Mouse (Mus musculus) neural tube, embryonic 15.5 days (tissue): ENCODE data around the gene Tomm34. TPM values are rescaled to one million over a fixed set of nuclear protein-coding genes. Genes with fewer than 3 reads are reported as not detected.

Experiments
- ATAC-seq: fragments of 200-750 bp; cut with Nextera tagmentation; 2 replicates; pipeline ENCODE4 v1.8.0; 2017; ENCODE audit warnings: mild to moderate bottlenecking, moderate TSS enrichment, moderate library complexity; ENCODE audit not compliant: low FRiP score
- H3K27ac ChIP-seq: fragments of 300-500 bp; sonication (generic); replicated peaks from 2 replicates; pipeline ENCODE4 v1.5.1; 2015; ENCODE audit warnings: mild to moderate bottlenecking, inconsistent platforms
- H3K27me3 ChIP-seq: fragments of 300-500 bp; sonication (generic); replicated peaks from 2 replicates; pipeline ENCODE4 v1.6.1; 2015; ENCODE audit warnings: inconsistent platforms
- H3K36me3 ChIP-seq: fragments of 300-500 bp; sonication (generic); 2 replicates; pipeline ENCODE4 v1.6.1; 2015; ENCODE audit warnings: inconsistent platforms
- H3K4me1 ChIP-seq: fragments of 300-500 bp; sonication (generic); 2 replicates; pipeline ENCODE4 v1.6.1; 2015; ENCODE audit warnings: inconsistent platforms
- H3K4me2 ChIP-seq: fragments of 300-500 bp; sonication (generic); 2 replicates; pipeline ENCODE4 v1.6.1; 2015; ENCODE audit warnings: inconsistent platforms, mild to moderate bottlenecking, moderate library complexity
- H3K4me3 ChIP-seq: fragments of 300-500 bp; sonication (generic); replicated peaks from 2 replicates; pipeline ENCODE4 v1.5.1; 2015; ENCODE audit warnings: mild to moderate bottlenecking, inconsistent platforms
- H3K9ac ChIP-seq: fragments of 300-500 bp; sonication (generic); replicated peaks from 2 replicates; pipeline ENCODE4 v1.6.1; 2015; ENCODE audit warnings: mild to moderate bottlenecking, inconsistent platforms
- H3K9me3 ChIP-seq: fragments of 300-500 bp; sonication (generic); replicated peaks from 2 replicates; pipeline ENCODE4 v1.6.1; 2016; ENCODE audit warnings: inconsistent platforms
- WGBS: fragments of 180-500 bp; shearing (Covaris S2); methylation state at CpG from one replicate; pipeline ENCODE4 v1.1.7; 2015; ENCODE audit warnings: mixed read lengths; 5-methylcytosine and 5-hydroxymethylcytosine counted together
- polyA plus RNA-seq: library from polyadenylated mRNA; unstranded; fragments of >200 nt; fragmentation: Nextera tagmentation; extraction: Ambion mirVana; gene quantifications from 2 replicates; pipeline ENCODE4 v1.2.1, GENCODE M21; 2015

Gene Tomm34
- polyA plus RNA-seq, 1 experiment from 2014 or later: 49.5 TPM

GRCm38 (mm10) chr2:164098603-164099250 is 27.8 kb upstream of the Tomm34 start:
- Histone ChIP-seq H3K9ac (no peak overlapping the region), H3K36me3 (peaks cover 41% of the 10 kb centered on the region), H3K27me3 (no peaks in the 10 kb centered on the region), H3K4me3 (no peak overlapping the region), H3K9me3 (no peaks in the 10 kb centered on the region), H3K4me2 (no peak overlapping the region), H3K27ac (no peak overlapping the region), H3K4me1 (no peaks in the 10 kb centered on the region)
- 93% methylated on average over 11 of the region's 11 CpGs for WGBS
- ATAC-seq: no peak

- Histone ChIP-seq H3K9me3 (no peaks in the 10 kb centered on the region), H3K36me3 (peaks cover 29% of the 10 kb centered on the region), H3K4me3 (no peak overlapping the region), H3K27me3 (no peaks in the 10 kb centered on the region), H3K4me2 (no peak overlapping the region), H3K27ac (no peak overlapping the region), H3K9ac (no peak overlapping the region), H3K4me1 (no peaks in the 10 kb centered on the region)
- WGBS: 90% methylated on average over 7 of the region's 7 CpGs
- ATAC-seq: no peak
Measured at GRCm38 (mm10) chr2:164094152-164094551, 23.2 kb upstream of the Tomm34 start.

- Histone ChIP-seq H3K4me1 (no peaks in the 10 kb centered on the region), H3K9ac (no peak overlapping the region), H3K4me2 (no peak overlapping the region), H3K4me3 (no peak overlapping the region), H3K36me3 (peaks cover 47% of the 10 kb centered on the region), H3K27me3 (no peaks in the 10 kb centered on the region), H3K9me3 (no peaks in the 10 kb centered on the region), H3K27ac (no peak overlapping the region)
- no peak for ATAC-seq
- 92% methylated on average over 4 of the region's 4 CpGs for whole genome bisulfite sequencing
Measured at GRCm38 (mm10) chr2:164089508-164089907, 18.5 kb upstream of the Tomm34 start.

- no peak overlapping the region for H3K9ac ChIP-seq
- 88% methylated on average over 6 of the region's 6 CpGs for WGBS
- H3K9me3 ChIP-seq: no peaks in the 10 kb centered on the region
- H3K4me1 ChIP-seq: no peaks in the 10 kb centered on the region
- no peaks in the 10 kb centered on the region for H3K27me3 ChIP-seq
- H3K4me3 ChIP-seq: no peak overlapping the region
- ATAC-seq: no peak
- no peak overlapping the region for H3K4me2 ChIP-seq
- no peak overlapping the region for H3K27ac ChIP-seq
- H3K36me3 ChIP-seq: peaks cover 66% of the 10 kb centered on the region
Measured at GRCm38 (mm10) chr2:164087416-164088017, 16.5 kb upstream of the Tomm34 start.

GRCm38 (mm10) chr2:164084342-164084700 is 13.4 kb upstream of the Tomm34 start:
- Histone ChIP-seq H3K4me2 (no peak overlapping the region), H3K4me1 (no peaks in the 10 kb centered on the region), H3K9me3 (no peaks in the 10 kb centered on the region), H3K9ac (no peak overlapping the region), H3K27ac (no peak overlapping the region), H3K36me3 (peaks cover 86% of the 10 kb centered on the region), H3K27me3 (no peaks in the 10 kb centered on the region), H3K4me3 (no peak overlapping the region)
- ATAC-seq: no peak
- 92% methylated on average over 7 of the region's 7 CpGs for WGBS

- no peak for ATAC-seq
- Histone ChIP-seq H3K4me1 (no peaks in the 10 kb centered on the region), H3K27ac (no peak overlapping the region), H3K9ac (no peak overlapping the region), H3K4me2 (no peak overlapping the region), H3K9me3 (no peaks in the 10 kb centered on the region), H3K4me3 (no peak overlapping the region), H3K27me3 (no peaks in the 10 kb centered on the region), H3K36me3 (peaks cover 82% of the 10 kb centered on the region)
- WGBS: 87% methylated on average over 18 of the region's 19 CpGs
Measured at GRCm38 (mm10) chr2:164083609-164084341, 12.8 kb upstream of the Tomm34 start.

GRCm38 (mm10) chr2:164082175-164082574 is 11.2 kb upstream of the Tomm34 start:
- ATAC-seq: no peak
- WGBS: 92% methylated on average over 10 of the region's 10 CpGs
- Histone ChIP-seq H3K27me3 (no peaks in the 10 kb centered on the region), H3K9ac (no peak overlapping the region), H3K4me1 (no peaks in the 10 kb centered on the region), H3K9me3 (no peaks in the 10 kb centered on the region), H3K4me3 (no peak overlapping the region), H3K36me3 (peaks cover 67% of the 10 kb centered on the region), H3K4me2 (no peak overlapping the region), H3K27ac (no peak overlapping the region)

- Histone ChIP-seq H3K9ac (no peak overlapping the region), H3K36me3 (peaks cover 62% of the 10 kb centered on the region), H3K27me3 (no peaks in the 10 kb centered on the region), H3K27ac (no peak overlapping the region), H3K4me2 (no peak overlapping the region), H3K9me3 (no peaks in the 10 kb centered on the region), H3K4me3 (no peak overlapping the region), H3K4me1 (no peaks in the 10 kb centered on the region)
- no peak for ATAC-seq
- 97% methylated on average over 10 of the region's 10 CpGs for WGBS
Measured at GRCm38 (mm10) chr2:164081577-164081976, 10.6 kb upstream of the Tomm34 start.

GRCm38 (mm10) chr2:164079488-164079887 is 8.5 kb upstream of the Tomm34 start:
- Histone ChIP-seq H3K4me3 (no peak overlapping the region), H3K4me1 (peaks cover 11% of the 10 kb centered on the region), H3K9me3 (no peaks in the 10 kb centered on the region), H3K27ac (no peak overlapping the region), H3K4me2 (no peak overlapping the region), H3K36me3 (peaks cover 52% of the 10 kb centered on the region), H3K27me3 (no peaks in the 10 kb centered on the region), H3K9ac (no peak overlapping the region)
- ATAC-seq: no peak
- WGBS: 95% methylated on average over 6 of the region's 6 CpGs

- 90% methylated on average over 5 of the region's 5 CpGs for WGBS
- Histone ChIP-seq H3K4me2 (no peak overlapping the region), H3K9ac (no peak overlapping the region), H3K36me3 (peaks cover 36% of the 10 kb centered on the region), H3K9me3 (no peaks in the 10 kb centered on the region), H3K27ac (no peak overlapping the region), H3K4me3 (no peak overlapping the region), H3K27me3 (no peaks in the 10 kb centered on the region), H3K4me1 (peaks cover 12% of the 10 kb centered on the region)
- ATAC-seq: no peak
Measured at GRCm38 (mm10) chr2:164077875-164078274, 6.9 kb upstream of the Tomm34 start.

- no peak overlapping the region for H3K27ac ChIP-seq
- 92% methylated on average over 8 of the region's 8 CpGs for WGBS
- no peaks in the 10 kb centered on the region for H3K27me3 ChIP-seq
- ATAC-seq: no peak
- H3K9me3 ChIP-seq: no peaks in the 10 kb centered on the region
- H3K36me3 ChIP-seq: peaks cover 28% of the 10 kb centered on the region
- no peak overlapping the region for H3K4me3 ChIP-seq
- H3K4me2 ChIP-seq: no peak overlapping the region
- no peak overlapping the region for H3K9ac ChIP-seq
- peaks cover 12% of the 10 kb centered on the region for H3K4me1 ChIP-seq
Measured at GRCm38 (mm10) chr2:164076874-164077425, 6.0 kb upstream of the Tomm34 start.

- Histone ChIP-seq H3K4me2 (peak overlapping the region; percentile 85), H3K27me3 (no peaks in the 10 kb centered on the region), H3K4me1 (peaks cover 15% of the 10 kb centered on the region), H3K4me3 (peak overlapping the region; percentile 97), H3K36me3 (peaks cover 9% of the 10 kb centered on the region; the same call in 1 of the 2 replicates), H3K9ac (peak overlapping the region; percentile 91), H3K27ac (no peak overlapping the region), H3K9me3 (no peaks in the 10 kb centered on the region)
- 55% methylated on average over 5 of the region's 5 CpGs for WGBS
- no peak for ATAC-seq
Measured at GRCm38 (mm10) chr2:164075088-164075487, 4.1 kb upstream of the Tomm34 start.
